In the genomic region with DNA sequence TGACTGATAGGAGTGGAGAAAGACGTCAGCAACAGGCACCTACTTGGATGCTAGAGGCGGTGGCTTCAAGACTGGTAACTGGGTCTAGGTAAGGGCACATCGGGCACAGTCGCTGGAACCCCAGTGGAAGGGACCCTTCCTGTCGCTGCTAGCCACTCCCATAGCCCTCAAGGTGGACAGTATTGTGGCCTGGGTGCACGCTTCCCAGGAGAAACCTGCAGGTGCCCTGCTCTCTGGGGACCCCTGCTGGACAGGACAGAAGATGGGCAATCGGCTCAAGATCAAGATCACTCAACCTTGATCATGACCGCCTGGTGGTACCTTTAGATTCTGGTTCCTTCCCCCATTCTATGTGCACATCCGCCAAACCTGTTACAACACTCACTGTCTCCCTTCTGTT, we compare ENCODE assay signal across 8 mouse cellular contexts. TPM values are rescaled to one million over a fixed set of nuclear protein-coding genes. Genes with fewer than 3 reads are reported as not detected.
DNase-seq lines count a peak whose midpoint lies in the region; ATAC-seq and TF ChIP-seq lines count a peak whose summit lies in the region.
"Had no signal": no experiment of that assay in that cellular context is flagged by ENCODE, and none has a peak within 500 bp of the region (broad histone marks: within the 10 kb centered on the region; RNA-seq: fewer than 3 reads in every experiment).

No protein-coding gene starts in this region.

- 51% methylated on average over 9 of the region's 9 CpGs for WGBS in kidney, embryonic 16.5 days
- 55% methylated on average over 9 of the region's 9 CpGs for WGBS in forebrain, embryonic 16.5 days

- TF ChIP-seq POLR2A in MEL (IDR thresholded peaks at IDR 0.05; ENCODE audit: control insufficient read depth in 1 of 2, insufficient read depth in 1 of 2, low read depth in 1 of 2, low read length in 2 of 2, poor library complexity in 1 of 2): no peak
- no peak for TF ChIP-seq POLR2A in brain, embryonic 14.5 days (IDR thresholded peaks at IDR 0.05; ENCODE audit: borderline replicate concordance, extremely low read depth, insufficient read depth, insufficient read length, poor library complexity, severe bottlenecking)

- H3K4me3 ChIP-seq in kidney, embryonic 16.5 days (ENCODE audit: low read length): no peak overlapping the region
- no peak overlapping the region for H3K4me3 ChIP-seq in MEL (ENCODE audit: control insufficient read depth in 1 of 2, insufficient read depth in 1 of 2, low read depth in 2 of 2, low read length in 2 of 2)
- no peak overlapping the region for H3K4me3 ChIP-seq in forebrain, embryonic 16.5 days (replicated peaks; ENCODE audit: low read length)

- no peak for TF ChIP-seq EP300 in MEL (IDR thresholded peaks at IDR 0.05; ENCODE audit: low read depth in 1 of 2, low read length in 2 of 2)

- no peaks in the 10 kb centered on the region for H3K4me1 ChIP-seq in kidney, embryonic 16.5 days (ENCODE audit: insufficient read depth, low read length)
- no peaks in the 10 kb centered on the region for H3K4me1 ChIP-seq in MEL (ENCODE audit: control insufficient read depth in 1 of 2, insufficient read depth in 2 of 2, low read length in 2 of 2)
- no peaks in the 10 kb centered on the region for H3K4me1 ChIP-seq in forebrain, embryonic 16.5 days (replicated peaks; ENCODE audit: control insufficient read depth, insufficient read depth, low read length)

- 0 out of 2 replicates have a peak, but pooled peaks cover 5% of the 10 kb centered on the region for H3K27me3 ChIP-seq in kidney, embryonic 16.5 days (ENCODE audit: insufficient read depth, low read length)
- no peaks in the 10 kb centered on the region for H3K27me3 ChIP-seq in MEL (ENCODE audit: control insufficient read depth in 1 of 2, insufficient read depth in 2 of 2, low read length in 2 of 2)
- peaks cover 4% of the 10 kb centered on the region; the same call in 1 of the 2 replicates for H3K27me3 ChIP-seq in forebrain, embryonic 16.5 days (replicated peaks; ENCODE audit: control insufficient read depth, insufficient read depth, low read length)

- peak; percentile 64 for DNase-seq in kidney, adult 18-20 months
- peak; percentile 45 for DNase-seq in MEL (ENCODE audit: low read depth, low spot score)
- DNase-seq in brain, embryonic 14.5 days (ENCODE audit: low read depth): no peak
- DNase-seq in lung, postnatal 14 days: peak; percentile 72
- DNase-seq in right cerebral cortex, postnatal 4 days: no peak

- no peak overlapping the region for H3K27ac ChIP-seq in kidney, embryonic 16.5 days (ENCODE audit: low read length)
- no peak overlapping the region for H3K27ac ChIP-seq in MEL (ENCODE audit: control insufficient read depth, low read depth, low read length)
- no peak overlapping the region for H3K27ac ChIP-seq in forebrain, embryonic 16.5 days (ENCODE audit: low read length)
- H3K27ac ChIP-seq: macrophage had no signal

- H3K9ac ChIP-seq in kidney, embryonic 16.5 days (replicated peaks; ENCODE audit: low read length): no peak overlapping the region
- no peak overlapping the region for H3K9ac ChIP-seq in MEL (ENCODE audit: control insufficient read depth, low read depth, low read length, poor library complexity, severe bottlenecking)
- no peak overlapping the region for H3K9ac ChIP-seq in forebrain, embryonic 16.5 days (replicated peaks; ENCODE audit: low read depth, low read length)

- H3K79me2 ChIP-seq in MEL (ENCODE audit: control insufficient read depth, insufficient read depth, low read length, poor library complexity): no peaks in the 10 kb centered on the region

- ATAC-seq in kidney, embryonic 16.5 days (ENCODE audit: low FRiP score, low TSS enrichment): no peak
- ATAC-seq in forebrain, embryonic 16.5 days: no peak

- H3K4me2 ChIP-seq in kidney, embryonic 16.5 days (replicated peaks; ENCODE audit: low read depth, low read length): no peak overlapping the region
- H3K4me2 ChIP-seq in forebrain, embryonic 16.5 days (ENCODE audit: low read length): no peak overlapping the region

- TF ChIP-seq RAD21 in MEL (IDR thresholded peaks at IDR 0.05; ENCODE audit: low read depth, low read length): peak; percentile 58

- H3K9me3 ChIP-seq in kidney, embryonic 16.5 days (ENCODE audit: low read length): no peaks in the 10 kb centered on the region
- H3K9me3 ChIP-seq in MEL (replicated peaks; ENCODE audit: insufficient read depth, low read length): no peaks in the 10 kb centered on the region
- H3K9me3 ChIP-seq in forebrain, embryonic 16.5 days (ENCODE audit: control insufficient read depth, low read length): no peaks in the 10 kb centered on the region

- TF ChIP-seq CTCF in MEL (IDR thresholded peaks at IDR 0.05 in 2 of 3, conservative IDR thresholded peaks at IDR 0.05 in 1 of 3; ENCODE audit: control insufficient read depth in 1 of 3, insufficient read depth in 1 of 3, low read depth in 2 of 3, low read length in 3 of 3, poor library complexity in 1 of 3, severe bottlenecking in 1 of 3): peak; percentile 76 to 92 (median 88)
- TF ChIP-seq CTCF in brain, embryonic 14.5 days (IDR thresholded peaks at IDR 0.05; ENCODE audit: borderline replicate concordance, extremely low read depth, insufficient read depth, insufficient read length): peak; percentile 39; the same call in 1 of the 2 replicates

- H3K36me3 ChIP-seq in kidney, embryonic 16.5 days (ENCODE audit: insufficient read depth, low read length): no peaks in the 10 kb centered on the region
- no peaks in the 10 kb centered on the region for H3K36me3 ChIP-seq in MEL (ENCODE audit: control insufficient read depth in 1 of 2, insufficient read depth in 2 of 2, low read length in 2 of 2)
- H3K36me3 ChIP-seq in forebrain, embryonic 16.5 days (ENCODE audit: control insufficient read depth, insufficient read depth): no peaks in the 10 kb centered on the region

TF ChIP-seq in MEL, 35 proteins besides CTCF, POLR2A, EP300 and RAD21:
- TF ChIP-seq MAZ (IDR thresholded peaks at IDR 0.05; ENCODE audit: low read depth, low read length): no peak
- peak; percentile 66 for TF ChIP-seq ZC3H11A (IDR thresholded peaks at IDR 0.05; ENCODE audit: low read depth, low read length)
- peak; percentile 87 for TF ChIP-seq SMC3 (IDR thresholded peaks at IDR 0.05; ENCODE audit: low read depth, low read length)
- no peak for TF ChIP-seq ZKSCAN1 (IDR thresholded peaks at IDR 0.05; ENCODE audit: low read depth, low read length)
- no peak for TF ChIP-seq USF1 (IDR thresholded peaks at IDR 0.05; ENCODE audit: low read depth, low read length)
- no peak for TF ChIP-seq ELF1 (IDR thresholded peaks at IDR 0.05; ENCODE audit: low read depth, low read length)

RNA-seq across cellular contexts. Expression of gene Cnnm2, which starts 6.3 kb away (rescaled TPM):
- 7.3 and 7.9 TPM in 2 replicates for polyA plus RNA-seq in kidney, embryonic 16.5 days (2015; fragmentation: Nextera tagmentation; extraction: Ambion mirVana)
- total RNA-seq in MEL (2012; rRNA removed): 4.0 and 5.7 TPM in 2 replicates
- polyA plus RNA-seq in MEL (2012; ENCODE audit: insufficient read depth in 1 of 2, insufficient read length in 2 of 2, low read depth in 1 of 2, low replicate concordance in 2 of 2, missing spikeins in 1 of 2): 10 to 100 TPM in 1 of 2 experiments, not detected in 1; 10.7 TPM
- 11.3 and 15.5 TPM in 2 replicates for polyA plus RNA-seq in brain, embryonic 14.5 days (2012; rRNA removed)
- polyA plus RNA-seq in forebrain, embryonic 16.5 days (2015; fragmentation: Nextera tagmentation; extraction: Ambion mirVana): 2.9 and 3.8 TPM in 2 replicates

RNA-seq across cellular contexts. Expression of gene As3mt, which starts 47.8 kb away (rescaled TPM):
- 54.8 and 57.0 TPM in 2 replicates for polyA plus RNA-seq in kidney, embryonic 16.5 days (2015; fragmentation: Nextera tagmentation; extraction: Ambion mirVana)
- 17.0 and 22.8 TPM in 2 replicates for total RNA-seq in MEL (2012; rRNA removed)
- polyA plus RNA-seq in MEL (2012; ENCODE audit: insufficient read depth in 1 of 2, insufficient read length in 2 of 2, low read depth in 1 of 2, low replicate concordance in 2 of 2, missing spikeins in 1 of 2): 10 to 100 TPM in 1 of 2 experiments, not detected in 1; 52.2 TPM
- polyA plus RNA-seq in brain, embryonic 14.5 days (2012; rRNA removed): 13.4 and 16.9 TPM in 2 replicates
- 17.4 and 18.5 TPM in 2 replicates for polyA plus RNA-seq in forebrain, embryonic 16.5 days (2015; fragmentation: Nextera tagmentation; extraction: Ambion mirVana)

Comparison
In these comparisons a context has a peak if more than half of its experiments do, and no peak if none do; other contexts are left out.
1. DNase-seq: peak in kidney, adult 18-20 months (single experiment), MEL (single experiment) and lung, postnatal 14 days (single experiment); none in brain, embryonic 14.5 days (single experiment) and right cerebral cortex, postnatal 4 days (single experiment).